Mouse (Mus musculus) embryonic fibroblast, embryonic 13.5 days (primary cell): ENCODE data around the gene Ackr4. TPM values are rescaled to one million over a fixed set of nuclear protein-coding genes. Genes with fewer than 3 reads are reported as not detected.

Experiments
- H3K27ac ChIP-seq: 2 replicates; pipeline ENCODE4 v1.5.1; 2012; ENCODE audit warnings: low read length, control low read depth, inconsistent platforms; ENCODE audit not compliant: insufficient read depth
- H3K4me1 ChIP-seq: 2 replicates; pipeline ENCODE4 v1.6.1; 2011; ENCODE audit warnings: low read length; ENCODE audit not compliant: control insufficient read depth, insufficient read depth
- H3K4me3 ChIP-seq: 2 replicates; pipeline ENCODE4 v1.5.1; 2011; ENCODE audit warnings: mild to moderate bottlenecking, control low read depth, low read length; ENCODE audit not compliant: insufficient read depth
- CTCF ChIP-seq: IDR thresholded peaks from 2 replicates; pipeline ENCODE4 v1.5.1; 2011; ENCODE audit warnings: mild to moderate bottlenecking, control low read depth, low read length, moderate library complexity, borderline replicate concordance; ENCODE audit not compliant: insufficient read depth
- POLR2A ChIP-seq: IDR thresholded peaks from 2 replicates; pipeline ENCODE4 v1.6.1; 2011; ENCODE audit warnings: low read depth, mild to moderate bottlenecking, control low read depth, low read length, moderate library complexity
- polyA plus RNA-seq: library from polyadenylated mRNA; stranded (reverse); fragments of >200 nt; gene quantifications from 2 replicates; pipeline ENCODE4 v1.2.4, GENCODE M21; 2011; ENCODE audit warnings: low read depth; ENCODE audit not compliant: missing spikeins, insufficient read length

Gene Ackr4
- polyA plus RNA-seq, 1 experiment = 0.74 TPM

DNA sequence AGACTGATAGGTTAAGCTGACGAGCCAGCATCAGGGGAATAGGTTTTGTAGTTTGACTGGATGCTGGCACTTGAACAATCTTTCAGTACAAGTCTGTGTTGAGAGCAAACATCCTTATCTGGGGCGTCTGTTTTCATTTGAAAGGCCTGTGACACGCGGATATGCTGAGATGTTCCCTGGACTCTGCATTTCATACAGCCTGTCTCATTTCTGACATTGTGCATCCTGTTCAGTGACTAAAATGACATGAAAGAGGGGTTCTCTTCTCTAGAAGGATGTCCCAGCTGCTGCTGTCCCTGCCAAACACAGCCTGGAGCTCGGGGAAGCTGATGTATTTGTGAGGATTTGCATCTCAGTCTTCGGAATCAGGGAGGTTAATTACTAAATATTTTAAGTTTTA lies 19.3 kb downstream of the Ackr4 start:
- Histone ChIP-seq H3K27ac (no peak overlapping the region), H3K4me1 (no peaks in the 10 kb centered on the region), H3K4me3 (no peak overlapping the region)
- TF ChIP-seq CTCF (no peak), POLR2A (no peak)

DNA sequence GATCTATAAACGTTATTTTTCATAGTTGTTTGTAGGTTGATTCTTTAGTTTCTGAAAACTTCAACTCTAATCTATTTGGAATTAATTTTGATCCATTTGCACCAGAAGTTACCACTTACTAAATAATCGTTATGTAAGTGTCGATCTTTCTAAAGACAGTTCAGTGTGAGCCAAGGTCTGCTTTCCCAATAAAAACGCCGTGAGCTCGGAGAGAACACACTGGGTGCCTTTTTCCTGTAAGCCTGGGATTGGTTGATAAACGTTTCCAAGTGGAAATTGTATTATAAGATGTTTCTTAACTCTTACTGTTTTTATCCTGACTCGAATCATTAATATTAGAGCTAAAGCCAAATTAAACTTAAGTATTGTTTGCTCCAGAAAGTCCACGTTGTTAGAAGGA lies 19.8 kb downstream of the Ackr4 start:
- Histone ChIP-seq H3K4me1 (no peaks in the 10 kb centered on the region), H3K27ac (no peak overlapping the region), H3K4me3 (no peak overlapping the region)
- TF ChIP-seq POLR2A (no peak), CTCF (no peak)

DNA sequence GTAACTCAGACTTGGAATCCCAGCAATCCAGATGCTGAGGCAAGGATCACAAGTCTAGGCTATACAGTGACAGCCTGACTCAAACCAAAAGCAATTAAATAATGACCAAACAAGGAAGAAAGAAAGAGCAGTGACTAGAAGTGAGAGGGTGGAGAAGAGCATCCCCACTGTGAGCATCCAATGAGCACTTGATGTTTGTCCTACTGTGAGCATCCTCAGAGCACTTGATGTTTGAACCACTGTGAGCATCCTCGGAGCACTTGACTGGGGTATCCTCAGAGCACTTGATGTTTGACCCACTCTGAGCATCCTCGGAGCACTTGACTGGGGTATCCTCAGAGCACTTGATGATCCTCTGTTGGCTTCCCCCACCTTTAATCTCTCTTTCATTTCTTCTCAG lies 21.7 kb downstream of the Ackr4 start:
- Histone ChIP-seq H3K27ac (no peak overlapping the region), H3K4me1 (no peaks in the 10 kb centered on the region), H3K4me3 (no peak overlapping the region)
- TF ChIP-seq CTCF = no peak
- no peak for TF ChIP-seq POLR2A

DNA sequence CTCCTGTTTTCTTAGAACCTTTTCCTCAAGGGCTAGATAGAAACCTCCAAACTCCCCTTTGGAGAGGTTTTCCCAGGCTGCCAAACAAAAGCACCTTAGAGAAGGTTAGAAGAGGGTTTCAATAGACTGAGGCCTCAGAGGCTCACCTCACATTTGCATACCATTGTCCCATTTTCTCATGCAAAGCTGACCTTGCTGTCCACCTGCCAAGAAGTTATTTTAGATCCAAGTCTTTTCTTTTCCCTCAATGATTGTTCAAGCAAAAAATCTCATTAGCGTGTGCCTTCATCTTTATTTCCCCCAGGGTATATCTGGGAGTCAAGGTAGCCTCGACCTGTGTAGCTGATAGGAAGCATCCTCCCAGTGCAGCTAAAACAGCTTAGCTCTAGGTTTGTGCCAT lies 23.8 kb downstream of the Ackr4 start:
- H3K4me1 ChIP-seq = no peaks in the 10 kb centered on the region
- TF ChIP-seq POLR2A (no peak), CTCF (no peak)
- H3K27ac ChIP-seq = no peak overlapping the region
- no peak overlapping the region for H3K4me3 ChIP-seq

DNA sequence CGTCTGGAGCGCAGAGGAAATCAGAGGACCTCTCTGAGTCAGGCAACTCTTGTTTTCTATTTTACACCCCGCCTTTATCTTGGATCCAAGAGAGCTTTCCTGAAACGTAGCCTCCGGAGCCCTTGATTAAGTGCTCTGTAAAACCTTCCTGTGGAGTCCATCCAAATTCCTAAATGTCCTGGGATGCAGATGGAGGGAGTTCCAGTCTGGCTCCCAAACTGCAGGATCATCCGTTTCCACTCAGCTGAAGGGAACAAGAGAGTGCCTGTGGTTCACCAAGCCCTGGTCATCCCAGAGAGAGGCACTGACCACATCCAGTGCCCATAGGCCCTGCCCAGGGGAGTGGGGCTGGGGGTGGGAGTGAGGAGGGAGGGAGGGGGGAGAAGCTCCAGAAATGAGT lies 24.4 kb downstream of the Ackr4 start:
- no peak overlapping the region for H3K27ac ChIP-seq
- H3K4me1 ChIP-seq = no peaks in the 10 kb centered on the region
- TF ChIP-seq CTCF = no peak
- no peak for TF ChIP-seq POLR2A

DNA sequence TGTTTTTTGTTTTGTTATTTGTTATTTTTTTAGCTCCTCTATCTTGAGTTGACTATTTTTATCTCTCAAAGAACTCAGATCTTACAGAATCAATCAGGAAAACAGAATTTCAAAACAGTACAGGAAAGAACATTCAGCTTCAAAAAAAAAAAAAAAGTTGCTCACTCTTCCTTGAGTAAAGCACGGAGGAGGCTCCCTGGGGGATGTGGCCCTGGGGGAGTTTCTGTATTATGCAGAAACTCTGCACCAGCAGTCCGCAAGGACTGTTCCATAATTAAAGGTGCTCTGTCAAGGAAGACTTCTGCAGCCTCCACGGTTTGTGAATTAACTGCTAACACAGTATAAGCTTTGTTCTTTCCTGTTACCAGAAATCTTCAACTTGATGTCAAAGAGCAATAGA lies 25.3 kb downstream of the Ackr4 start:
- Histone ChIP-seq H3K4me3 (no peak overlapping the region), H3K4me1 (no peaks in the 10 kb centered on the region), H3K27ac (no peak overlapping the region)
- TF ChIP-seq POLR2A = no peak
- no peak for TF ChIP-seq CTCF

More for the DNA sequence above, 24.4 kb downstream of the Ackr4 start:
- H3K4me3 ChIP-seq = no peak overlapping the region

DNA sequence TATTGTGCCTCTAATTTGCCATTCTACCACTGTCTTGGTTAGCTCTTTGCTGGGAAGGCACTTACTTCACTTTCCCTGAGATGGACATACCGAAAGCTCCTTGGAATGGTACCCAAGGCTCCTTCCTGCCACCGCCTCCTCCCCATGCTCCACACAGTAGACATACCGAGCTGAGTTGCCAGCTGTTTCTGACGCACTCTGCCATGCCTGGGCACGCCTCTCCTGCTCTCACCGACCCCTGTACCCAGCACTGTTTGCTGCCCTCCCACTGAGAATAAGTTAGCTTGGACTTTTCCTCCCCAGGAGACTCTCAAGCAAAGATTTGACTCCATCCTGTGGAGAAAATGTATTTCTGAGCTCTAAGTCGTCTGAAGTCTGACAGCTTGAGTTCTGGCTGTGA lies 25.9 kb downstream of the Ackr4 start:
- Histone ChIP-seq H3K4me1 (no peaks in the 10 kb centered on the region), H3K4me3 (no peak overlapping the region), H3K27ac (no peak overlapping the region)
- TF ChIP-seq CTCF (no peak), POLR2A (no peak)

DNA sequence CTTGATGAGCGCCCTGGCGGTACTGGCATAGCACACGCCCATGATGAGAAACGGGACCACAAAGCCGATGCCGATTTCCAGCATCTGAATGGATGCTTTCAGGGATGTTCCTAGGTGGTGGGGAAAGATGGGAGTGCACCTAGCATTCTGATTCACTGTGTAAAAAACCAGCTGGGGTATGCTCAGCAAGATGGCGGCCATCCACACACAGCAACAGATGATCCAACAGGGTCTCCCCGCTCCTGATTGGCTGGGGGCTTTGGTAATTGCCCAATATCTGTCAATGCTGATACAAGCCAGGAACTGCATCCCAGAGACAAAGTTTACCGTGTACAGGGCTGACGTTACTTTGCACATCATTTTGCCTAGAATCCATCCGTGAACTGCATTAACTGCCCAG lies 27.7 kb downstream of the Ackr4 start:
- Histone ChIP-seq H3K27ac (no peak overlapping the region), H3K4me1 (no peaks in the 10 kb centered on the region), H3K4me3 (no peak overlapping the region)
- no peak for TF ChIP-seq CTCF
- TF ChIP-seq POLR2A = no peak

DNA sequence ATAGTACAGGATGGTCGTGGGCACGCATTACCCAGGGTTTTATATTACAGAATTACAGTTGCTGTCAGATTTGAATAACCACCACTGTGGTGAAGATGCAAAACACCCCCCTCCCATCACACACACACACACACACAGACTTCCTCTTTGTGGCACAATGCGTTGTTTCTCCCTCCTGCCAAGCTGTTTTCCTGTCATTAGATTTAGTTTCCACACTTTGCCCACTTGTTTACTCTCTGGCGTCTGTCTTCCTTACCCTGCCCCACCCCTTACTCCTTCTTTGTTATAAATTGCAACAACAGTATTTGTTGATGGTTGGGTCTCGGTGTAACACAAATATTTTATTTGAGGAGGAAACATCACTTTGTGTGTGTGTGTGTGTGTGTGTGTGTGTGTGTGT lies 28.5 kb downstream of the Ackr4 start:
- Histone ChIP-seq H3K4me3 (no peak overlapping the region), H3K27ac (no peak overlapping the region), H3K4me1 (no peaks in the 10 kb centered on the region)
- TF ChIP-seq CTCF (no peak), POLR2A (no peak)

DNA sequence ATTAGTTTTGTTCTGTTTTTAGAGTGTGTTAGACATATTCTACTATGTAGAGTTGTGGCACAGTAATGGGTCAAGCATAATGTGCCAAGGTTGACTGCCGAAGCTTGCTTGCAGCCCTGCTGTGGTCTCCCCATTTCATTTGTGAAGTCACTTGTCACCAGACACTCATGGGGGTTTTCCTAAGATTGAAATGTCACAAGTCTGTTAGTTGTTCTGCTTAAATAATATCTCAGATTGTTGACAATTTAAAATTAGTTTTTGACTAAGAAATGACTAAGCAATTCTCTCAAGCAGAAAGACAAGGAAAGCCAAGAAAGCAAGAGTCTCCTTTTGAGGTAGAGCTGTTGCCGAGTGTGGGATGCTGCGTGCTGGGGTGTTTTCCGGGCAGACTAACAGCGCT lies 33.8 kb downstream of the Ackr4 start:
- Histone ChIP-seq H3K4me3 (no peak overlapping the region), H3K27ac (no peak overlapping the region), H3K4me1 (no peaks in the 10 kb centered on the region; the same call in 1 of the 2 replicates)
- TF ChIP-seq CTCF (no peak), POLR2A (no peak)

DNA sequence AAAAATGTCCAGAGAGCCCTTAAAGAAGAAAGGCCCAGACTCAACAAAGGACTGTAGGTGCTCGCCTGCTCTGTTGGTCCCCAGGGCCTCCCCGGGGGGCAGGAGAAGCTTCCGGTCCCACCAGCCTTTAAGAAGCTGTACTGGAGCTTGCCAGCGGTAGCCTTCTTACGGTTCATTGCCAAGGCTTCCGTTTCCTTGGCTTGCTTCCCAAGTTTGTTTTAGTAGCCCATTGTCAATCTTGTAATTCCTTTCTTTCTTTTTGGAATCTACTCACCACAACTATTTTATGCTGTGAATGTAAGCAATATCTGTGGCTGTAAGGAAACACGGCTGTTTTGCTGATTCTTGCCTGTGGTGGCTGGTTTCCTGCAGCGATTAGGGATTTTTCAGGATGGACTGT lies 38.2 kb downstream of the Ackr4 start:
- H3K4me1 ChIP-seq = no peaks in the 10 kb centered on the region; the same call in 1 of the 2 replicates
- TF ChIP-seq POLR2A (no peak), CTCF (no peak)
- H3K4me3 ChIP-seq = no peak overlapping the region
- H3K27ac ChIP-seq = 0 out of 2 replicates have a peak overlapping the region, but pooled peaks have one; percentile 12
